Mouse (Mus musculus): ENCODE measurements at regions not wholly inside any gene's neighbourhood (a gene's known extent, or its start where the extent isn't known, plus 50 kb on each side); places are given as distances from the start of the nearest gene placed in this dataset.
A peak's percentile ranks its signal among the peaks of the same experiment; 100 is the strongest.

DNA sequence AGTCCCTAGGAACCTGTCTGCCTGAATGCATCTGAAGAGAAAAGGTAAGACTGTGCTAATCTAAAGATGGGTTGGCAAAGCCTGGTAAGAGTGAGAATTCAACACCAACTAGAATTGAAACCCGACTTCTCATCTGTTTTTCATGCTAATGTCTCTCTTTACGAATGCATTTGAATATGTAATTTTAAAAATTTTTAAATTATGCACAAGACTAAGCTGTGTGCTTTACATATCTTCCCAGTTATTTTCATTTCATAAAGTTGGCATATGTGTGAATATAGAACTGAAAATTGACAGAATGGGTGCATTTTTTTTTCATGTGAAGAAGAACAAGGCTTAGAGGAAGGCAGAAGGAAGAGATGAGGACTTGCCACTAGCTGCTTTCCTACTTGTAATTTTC, 267.2 kb upstream of the Ube2e3 start:
- no peak for DNase-seq (ENCODE audit: low read depth)

DNA sequence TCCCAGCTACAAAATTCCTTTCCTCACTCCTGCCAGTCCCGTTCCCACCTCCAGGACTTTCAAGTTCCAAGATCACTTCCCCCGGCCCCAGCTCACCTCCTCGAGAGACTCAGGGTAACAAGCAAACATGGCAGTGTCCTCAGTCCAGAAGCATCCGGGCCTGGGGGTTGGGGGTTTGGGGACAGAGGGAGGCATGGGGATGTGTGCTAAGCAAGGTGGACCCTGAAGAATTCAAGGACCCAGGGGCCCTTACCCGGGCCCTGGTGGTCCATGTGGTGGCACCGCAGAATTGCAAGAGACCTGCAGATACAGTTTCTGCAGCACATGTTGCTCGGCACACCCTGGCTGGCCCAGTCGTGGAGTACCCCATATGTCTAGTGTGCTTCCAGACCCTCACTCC, 269.9 kb upstream of the Ube2e3 start:
- no peak for DNase-seq (ENCODE audit: low read depth)

DNA sequence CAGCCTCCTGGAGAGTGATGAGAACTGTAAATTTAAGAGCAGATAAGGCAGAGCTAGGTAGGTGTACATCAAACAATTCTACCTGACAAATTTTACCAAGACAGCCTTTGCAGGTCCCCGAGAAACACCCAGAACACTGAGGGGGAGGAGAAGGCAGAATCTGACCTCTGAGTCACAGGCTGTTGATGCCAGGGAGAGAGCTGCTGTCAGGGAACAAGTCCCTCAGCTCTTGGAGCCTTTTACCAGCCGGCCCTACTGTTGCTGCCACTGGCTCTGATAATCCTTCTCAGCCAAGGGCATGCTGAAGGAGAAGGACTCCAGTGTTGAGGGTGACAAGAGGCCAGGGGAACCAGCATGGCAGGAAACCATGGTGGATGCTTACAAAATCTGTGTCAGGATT, 271.7 kb upstream of the Ube2e3 start:
- DNase-seq (ENCODE audit: low read depth), result no peak

DNA sequence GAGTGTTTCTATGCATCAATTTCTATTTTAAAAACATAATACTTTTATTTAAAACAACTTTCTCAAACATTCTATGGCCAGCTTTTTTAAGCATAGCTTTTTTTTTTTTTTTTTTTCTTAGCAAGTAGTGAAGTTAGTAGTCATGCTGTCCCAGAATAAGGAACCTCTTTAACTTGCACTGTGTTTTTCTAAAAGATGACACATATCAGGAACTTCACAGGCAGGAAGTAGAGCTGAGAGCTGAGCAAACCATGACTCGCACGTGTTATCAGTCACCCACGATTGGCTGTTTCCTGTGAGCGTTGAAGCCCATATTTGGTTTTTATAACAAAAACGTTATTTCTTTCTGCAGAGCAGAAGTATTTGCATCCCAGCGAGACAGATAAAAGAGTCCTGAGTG, 287.9 kb upstream of the Ube2e3 start:
- DNase-seq (ENCODE audit: low read depth), result peak; percentile 2

DNA sequence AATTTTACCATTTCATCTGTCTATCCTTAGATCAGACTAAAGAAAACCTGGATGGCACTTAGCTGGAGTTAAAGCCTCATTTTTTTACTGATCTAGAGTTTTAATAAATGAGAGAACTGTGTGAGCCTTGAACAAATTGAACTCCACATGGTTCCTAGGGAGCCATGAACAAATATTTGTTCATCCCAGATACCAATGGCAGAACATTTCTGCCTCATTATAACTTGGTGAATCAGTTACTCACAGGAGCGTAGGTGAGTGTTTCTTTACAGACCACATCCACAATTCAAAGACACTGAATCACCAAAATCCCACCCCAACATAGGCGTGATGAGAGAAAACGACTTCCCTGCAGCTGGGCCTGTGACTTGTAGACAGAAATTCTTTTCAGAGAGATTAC, 295.4 kb upstream of the Ube2e3 start:
- DNase-seq (ENCODE audit: low read depth), result no peak

DNA sequence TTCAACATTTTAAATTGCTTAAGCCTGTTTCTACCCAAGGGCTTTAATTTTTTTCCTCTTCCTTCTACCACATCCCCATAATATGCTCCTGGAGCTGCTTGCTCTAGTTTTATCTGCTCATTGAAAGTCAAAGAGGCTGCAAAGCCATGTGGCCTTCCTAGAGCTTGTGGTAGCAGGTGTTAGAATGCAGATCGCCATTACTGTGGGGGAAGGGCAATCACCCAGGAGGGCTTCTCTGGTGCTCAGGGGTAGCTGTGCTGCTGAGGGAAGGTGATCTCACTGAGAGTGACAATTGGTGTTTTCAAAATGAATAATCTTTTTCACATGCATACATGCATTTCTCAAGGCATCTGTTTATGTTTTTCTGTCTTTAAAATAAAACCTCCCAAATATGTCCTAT, 309.8 kb upstream of the Ube2e3 start:
- DNase-seq (ENCODE audit: low read depth), result no peak

DNA sequence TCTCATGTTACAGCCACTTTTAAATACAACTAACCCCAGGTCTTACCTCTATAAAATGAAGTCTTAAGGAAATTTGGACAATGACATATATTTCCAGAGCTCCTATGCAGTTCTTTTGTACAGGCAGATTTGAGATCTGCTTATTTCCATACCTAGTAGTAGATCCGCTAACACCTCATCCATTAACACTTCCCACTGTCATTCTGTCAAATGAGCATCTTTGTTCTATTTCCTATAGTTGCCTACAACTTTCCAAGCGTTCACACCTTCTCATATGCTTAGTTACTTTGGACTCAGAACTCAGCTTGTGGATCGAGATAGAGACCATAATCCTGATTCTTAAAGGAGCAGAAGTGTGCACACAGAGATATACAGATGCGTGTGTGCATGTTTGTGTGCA, 316.8 kb upstream of the Ube2e3 start:
- no peak for DNase-seq (ENCODE audit: low read depth)

DNA sequence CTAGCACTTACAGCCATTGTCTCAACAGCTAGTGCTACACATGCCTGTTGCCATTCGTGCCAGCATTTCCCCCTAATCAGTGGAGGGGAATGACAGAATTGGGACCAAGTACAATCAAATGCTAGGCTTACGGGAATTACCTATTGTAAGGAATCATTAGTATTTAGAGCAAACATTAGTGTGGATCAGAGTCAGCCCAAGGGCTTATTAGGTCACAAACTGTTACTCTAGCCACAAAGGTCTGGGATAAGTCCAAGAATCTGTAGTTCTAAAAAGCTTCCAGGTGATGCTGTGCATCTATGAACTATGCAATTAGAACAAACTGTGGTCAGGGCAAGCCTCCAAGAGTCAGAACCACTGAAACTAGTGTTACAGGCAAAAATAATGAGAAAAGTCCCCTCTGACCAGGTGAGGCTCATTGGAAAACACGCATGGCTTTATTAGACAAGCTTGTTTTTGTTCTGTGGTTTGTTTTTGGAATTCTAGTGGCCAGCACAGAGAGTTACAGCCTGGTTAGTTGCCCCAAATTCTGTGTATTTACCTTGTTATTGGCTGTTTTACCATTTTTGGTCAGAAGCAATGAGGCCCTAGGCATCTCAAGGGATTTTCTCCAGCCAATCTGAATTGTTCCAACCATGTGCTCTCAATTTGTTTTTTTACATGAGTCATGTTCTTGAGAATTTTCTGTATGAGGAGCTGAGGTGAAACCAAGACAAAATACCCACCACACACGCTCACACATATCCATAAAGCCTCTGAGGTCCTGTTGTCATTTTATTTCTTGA, 319.0 kb upstream of the Ube2e3 start:
- no peak for DNase-seq (ENCODE audit: low read depth)

DNA sequence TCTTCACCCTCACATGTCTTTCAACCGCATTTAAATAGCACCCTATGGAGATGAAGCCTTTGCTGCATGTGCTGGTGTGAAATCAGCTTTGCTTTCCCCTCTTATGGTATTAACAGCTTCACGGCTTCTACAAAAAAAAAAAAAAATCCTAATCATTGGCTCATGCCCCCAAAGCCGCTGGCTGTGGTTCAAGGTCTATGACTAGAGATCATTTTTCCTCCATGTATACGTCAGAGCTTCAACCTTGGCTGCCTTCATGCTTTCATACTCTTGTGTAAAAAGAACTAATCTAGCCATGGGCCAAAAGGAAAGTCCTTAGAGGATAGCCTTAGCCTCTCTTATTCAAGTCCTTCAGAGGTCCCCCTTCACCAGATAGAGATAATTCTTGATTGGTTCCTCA, 320.6 kb upstream of the Ube2e3 start:
- DNase-seq (ENCODE audit: low read depth), result no peak

DNA sequence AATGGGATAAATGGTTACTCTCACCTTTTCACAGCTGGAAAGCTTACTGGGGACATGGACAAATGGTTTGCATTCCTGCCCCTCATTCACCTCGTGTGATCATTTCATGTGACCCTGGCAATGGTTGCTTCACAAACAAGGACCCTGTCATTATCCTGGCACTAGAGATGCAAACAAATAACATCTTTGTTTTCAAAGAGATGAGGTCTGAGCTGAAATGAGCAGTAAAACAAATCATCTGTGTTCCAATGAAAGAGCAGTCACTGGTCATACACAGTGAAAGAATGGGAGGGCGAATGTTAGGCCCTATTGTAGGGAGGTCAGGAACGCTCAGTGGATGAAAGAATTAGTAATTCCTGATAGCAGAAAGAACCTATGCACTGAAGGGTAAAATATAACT, 327.5 kb upstream of the Ube2e3 start:
- DNase-seq (ENCODE audit: low read depth), result no peak

DNA sequence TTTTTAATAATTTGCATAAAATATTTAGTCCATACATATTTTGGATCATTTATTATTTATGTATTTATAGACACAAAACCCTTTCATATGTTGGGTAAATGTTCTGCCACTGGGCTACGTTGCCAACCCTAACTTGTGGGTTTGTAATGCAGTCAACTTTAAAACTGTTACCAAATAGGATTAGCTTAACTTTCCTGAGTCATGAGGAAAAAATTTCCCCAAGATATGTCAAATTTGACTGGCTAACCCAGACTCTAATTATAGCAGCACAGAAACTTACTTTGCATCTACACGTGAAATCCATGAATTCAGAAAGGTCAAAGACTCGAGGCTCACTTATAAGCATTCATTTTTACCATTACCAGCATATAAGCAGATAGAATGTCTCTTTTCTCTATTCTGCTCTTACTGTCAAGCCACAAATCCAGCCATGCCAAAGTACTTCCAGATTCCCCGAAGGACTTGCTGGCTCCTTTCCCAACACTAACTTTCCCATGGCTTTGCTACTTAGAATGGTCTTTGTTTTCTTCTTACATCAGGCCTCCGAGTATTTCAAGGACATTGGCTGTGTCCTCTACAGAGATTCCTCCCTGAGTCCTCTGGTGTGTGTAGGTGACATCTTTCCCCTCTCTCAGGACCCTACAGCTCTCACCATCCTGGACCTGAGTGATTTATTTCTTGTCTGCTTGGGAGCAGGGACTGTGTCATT, 328.2 kb upstream of the Ube2e3 start:
- DNase-seq (ENCODE audit: low read depth), result no peak

DNA sequence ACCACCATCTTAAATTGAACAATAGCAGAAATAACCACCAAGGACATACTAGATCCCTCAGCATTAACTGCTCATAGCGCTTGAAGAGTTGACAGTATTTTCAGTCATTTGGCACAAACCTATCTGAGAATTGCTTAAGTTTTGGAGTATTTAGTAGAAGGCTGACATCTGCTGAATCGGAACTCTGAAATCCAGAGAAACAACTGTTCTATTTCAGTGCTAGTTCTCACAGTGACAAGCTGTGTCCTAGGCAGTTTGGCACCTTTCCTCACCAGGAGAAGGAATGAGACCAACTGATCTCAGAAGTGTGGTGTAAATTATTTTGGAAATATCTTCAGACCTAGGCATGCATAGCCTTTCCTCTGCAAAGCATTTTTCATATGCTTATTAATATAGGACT, 330.4 kb upstream of the Ube2e3 start:
- no peak for DNase-seq (ENCODE audit: low read depth)

DNA sequence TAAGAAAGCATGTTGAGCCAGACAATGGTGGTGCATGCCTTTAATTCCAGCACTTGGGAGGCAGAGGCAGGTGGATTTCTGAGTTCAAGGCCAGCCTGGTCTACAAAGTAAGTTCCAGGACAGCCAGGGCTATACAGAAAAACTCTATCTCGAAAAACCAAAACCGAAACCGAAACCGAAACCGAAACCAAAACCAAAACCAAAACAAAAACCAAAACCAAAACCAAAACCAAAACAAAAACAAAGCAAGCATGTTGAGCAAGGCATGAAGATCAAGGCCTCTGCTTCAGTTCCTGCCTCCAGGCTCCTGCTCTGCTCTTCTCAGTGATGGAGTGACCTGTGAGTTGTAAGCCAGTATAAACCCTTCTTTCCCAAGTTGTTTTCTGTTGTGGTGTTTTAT, 334.0 kb upstream of the Ube2e3 start:
- peak; percentile 35 for DNase-seq (ENCODE audit: low read depth)

DNA sequence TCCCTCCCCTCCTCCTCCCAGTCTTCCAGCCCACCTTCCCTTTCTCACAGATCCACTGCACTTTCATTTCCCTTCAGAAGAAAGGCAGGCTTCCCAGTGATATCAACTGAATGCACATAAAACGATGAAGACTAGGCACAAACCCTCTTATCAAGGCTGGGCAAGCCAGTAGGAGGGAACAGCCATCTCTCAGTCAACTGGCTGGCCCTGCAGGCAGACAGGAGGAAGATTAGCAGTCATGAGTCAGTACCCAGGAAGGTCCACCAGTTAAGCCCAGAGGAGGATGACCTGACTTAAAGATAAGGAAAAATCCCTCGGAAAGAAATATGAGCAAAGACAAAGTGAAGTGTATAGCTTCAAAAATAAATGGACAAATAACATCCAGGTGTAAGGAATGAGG, 337.4 kb upstream of the Ube2e3 start:
- no peak for DNase-seq (ENCODE audit: low read depth)

DNA sequence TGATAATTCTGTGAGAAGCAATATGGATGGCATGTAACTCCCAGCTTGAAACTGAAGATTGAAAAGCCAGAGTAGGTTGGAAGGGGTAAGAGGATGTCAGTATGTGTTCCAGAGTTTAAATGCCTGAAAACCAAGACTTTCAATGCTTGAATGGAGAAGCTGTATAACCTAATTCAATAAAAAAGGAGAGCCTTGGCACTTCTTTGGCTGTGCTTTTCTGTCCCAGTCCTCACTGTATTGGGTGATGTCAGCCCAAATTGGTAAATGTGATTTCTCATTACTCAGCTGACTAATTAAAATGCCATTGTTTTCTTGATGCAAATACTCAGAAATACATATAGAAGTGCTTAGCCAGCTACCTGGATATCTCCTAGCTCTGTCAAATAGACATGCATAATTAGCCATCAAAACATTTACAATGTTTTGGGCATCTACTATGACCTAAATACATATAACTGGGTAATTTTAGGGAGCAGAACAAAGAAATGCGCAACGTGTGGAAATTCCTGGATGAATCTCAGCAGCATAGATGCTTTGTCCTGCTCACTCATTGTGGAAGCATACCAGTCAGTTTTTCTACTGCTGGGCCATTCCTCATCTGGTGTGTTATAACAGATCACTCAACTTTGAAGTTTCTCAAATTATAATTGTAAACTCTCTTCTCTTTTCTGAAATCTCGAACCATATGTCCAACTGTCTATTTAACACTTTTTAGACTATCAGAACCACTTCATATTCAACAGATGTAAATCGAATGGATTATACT, 347.5 kb upstream of the Ube2e3 start:
- DNase-seq (ENCODE audit: low read depth), result no peak

DNA sequence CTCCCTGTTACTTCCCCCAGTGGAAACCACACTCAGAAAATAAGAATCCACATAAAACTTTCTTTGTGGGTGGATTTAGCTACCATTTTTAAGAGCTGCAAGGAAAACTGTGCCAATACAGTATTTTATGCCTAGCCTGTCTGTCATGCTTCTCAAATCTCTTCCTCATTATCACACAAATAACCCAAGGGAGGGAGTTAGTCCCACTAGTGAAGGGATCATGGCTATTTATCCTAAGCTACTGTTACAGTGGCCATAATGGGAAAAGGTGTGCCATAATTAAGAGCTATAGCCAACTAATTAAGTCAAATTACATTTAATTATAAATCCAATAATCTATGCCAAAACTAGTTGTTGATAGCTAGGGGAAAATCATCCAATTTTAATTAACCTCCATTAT, 374.8 kb upstream of the Ube2e3 start:
- DNase-seq (ENCODE audit: low read depth), result no peak

DNA sequence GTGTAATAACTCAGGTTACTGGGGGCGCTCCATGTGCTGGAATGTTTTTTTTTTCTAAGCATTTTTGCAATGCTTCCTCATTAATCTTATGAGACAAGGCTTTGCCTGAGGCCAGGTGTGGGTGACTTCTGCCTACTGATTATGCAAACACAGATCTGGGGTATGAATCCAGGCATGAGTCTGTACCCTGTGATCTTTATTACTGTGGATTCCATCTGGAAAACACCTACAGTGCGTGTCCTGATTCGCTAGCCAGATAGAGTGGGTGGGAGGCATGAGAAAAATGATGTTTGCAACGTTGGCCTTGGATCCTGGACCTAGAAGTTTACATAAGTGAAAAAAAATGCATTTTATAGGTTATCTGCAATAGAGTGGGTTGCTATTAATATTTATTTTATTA, 387.9 kb upstream of the Ube2e3 start:
- no peak for DNase-seq (ENCODE audit: low read depth)

DNA sequence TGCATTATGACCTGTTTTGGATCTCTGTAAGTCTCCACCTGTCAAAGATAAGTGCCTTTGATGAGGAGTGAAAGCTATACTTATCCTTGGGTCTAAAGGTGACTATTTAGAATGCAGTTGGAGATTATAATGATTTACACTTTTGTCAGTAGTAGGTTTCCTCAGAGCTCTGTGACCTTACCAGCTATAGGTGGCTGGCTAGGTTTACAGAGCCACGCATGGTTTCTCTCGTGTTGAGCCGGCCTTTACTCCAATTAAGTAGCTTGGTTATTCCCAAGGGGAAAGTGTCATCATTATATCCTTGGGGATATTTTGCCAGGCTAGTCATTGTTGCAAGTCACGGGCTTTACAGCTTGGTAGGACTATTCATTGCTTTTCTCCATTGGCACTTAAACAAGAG, 408.5 kb upstream of the Ube2e3 start:
- DNase-seq (ENCODE audit: low read depth), result no peak

DNA sequence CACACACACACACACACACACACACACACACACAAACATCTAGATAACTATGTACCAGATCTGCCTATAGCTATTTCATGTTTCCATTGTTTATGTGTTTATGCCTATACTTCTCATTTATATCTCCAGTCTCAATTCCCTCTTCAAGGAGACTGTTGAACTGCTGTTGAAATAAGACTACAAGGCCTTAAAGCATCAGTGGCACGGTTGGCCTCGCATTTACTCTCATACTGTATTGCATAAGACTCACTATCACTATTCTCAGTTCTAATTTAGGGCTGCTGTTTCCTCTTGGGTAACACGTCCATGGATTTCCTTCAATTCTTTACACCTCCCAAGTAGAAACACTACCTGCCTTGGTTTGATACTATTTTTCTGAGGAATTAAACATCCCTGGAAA, 414.5 kb upstream of the Ube2e3 start:
- DNase-seq (ENCODE audit: low read depth), result no peak

DNA sequence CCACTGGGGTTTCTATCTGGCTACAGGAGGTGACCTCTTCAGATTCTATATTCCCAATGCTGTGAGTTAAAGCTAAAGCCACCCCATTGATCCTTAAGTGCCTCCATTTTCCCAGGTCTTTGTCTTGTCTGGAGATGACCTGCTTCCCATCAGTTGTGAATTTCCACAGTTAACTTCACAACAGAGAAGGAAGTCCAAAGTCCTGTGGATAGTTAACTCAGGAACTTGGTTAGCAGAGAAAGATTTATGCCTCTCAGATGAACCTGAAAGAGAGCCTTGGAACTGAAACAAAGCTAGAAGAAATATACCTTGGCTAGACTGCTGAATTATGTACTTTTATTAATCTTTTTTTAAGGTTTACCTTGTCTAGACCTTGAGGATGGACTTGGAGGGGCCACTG, 431.1 kb upstream of the Ube2e3 start:
- no peak for DNase-seq (ENCODE audit: low read depth)

DNA sequence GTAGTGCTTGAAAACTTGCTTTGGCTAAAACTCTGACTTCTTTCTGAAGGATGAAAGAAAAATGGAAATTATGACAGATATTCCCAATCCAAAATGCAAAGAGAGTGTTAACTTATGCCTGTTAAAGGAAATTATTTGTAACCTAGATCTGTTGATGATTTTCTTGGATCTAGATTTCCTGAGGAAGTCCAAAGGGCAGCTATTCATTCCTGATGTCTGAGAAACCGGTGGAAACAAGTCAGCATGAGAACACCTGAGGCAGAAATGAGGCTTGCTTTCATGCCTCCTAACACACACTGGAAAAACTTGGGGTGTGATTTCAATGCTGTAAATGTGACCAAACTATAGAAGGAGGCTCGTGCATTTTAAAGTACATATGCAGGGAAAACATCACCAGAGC, 432.9 kb upstream of the Ube2e3 start:
- DNase-seq (ENCODE audit: low read depth), result no peak

DNA sequence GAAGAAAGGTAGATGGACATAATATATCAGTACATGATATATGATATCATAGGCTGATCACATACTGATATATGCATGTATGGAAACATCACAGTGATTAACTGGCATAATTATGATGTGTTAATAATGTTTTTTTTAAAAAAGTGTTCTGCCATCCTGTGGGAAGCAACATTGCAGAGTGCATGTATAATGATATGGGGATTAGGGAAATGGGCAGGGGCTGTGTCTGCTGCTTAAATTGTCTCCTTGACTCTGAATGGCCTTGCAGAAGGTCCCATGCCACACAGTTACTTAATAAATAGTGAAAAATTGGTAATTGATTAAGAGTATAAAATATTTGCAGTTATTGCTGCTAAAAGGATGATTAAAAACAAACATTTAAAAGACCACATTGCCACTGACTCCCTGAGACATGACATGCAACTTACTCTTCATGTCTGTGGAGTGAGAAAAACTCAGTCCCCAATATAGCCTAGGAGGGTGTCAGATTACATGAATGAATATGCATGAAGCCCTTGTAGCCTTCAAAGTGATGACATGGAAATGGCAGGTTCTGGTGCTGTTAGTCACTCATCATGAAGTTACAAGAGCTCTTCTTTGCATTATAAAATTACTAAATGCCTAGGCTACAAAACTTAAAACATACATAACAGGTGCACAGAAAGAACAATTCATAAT, 440.1 kb upstream of the Ube2e3 start:
- no peak for DNase-seq (ENCODE audit: low read depth)
